Mouse (Mus musculus): ENCODE results near the gene Gm28729. TPM values are rescaled to one million over a fixed set of nuclear protein-coding genes. Genes with fewer than 3 reads are reported as not detected.

Gm28729 gene
- polyA plus RNA-seq (2014; fragmentation: Illumina TruSeq; extraction: RNeasy Lipid Tissue Mini Kit (QIAGEN cat#74804); ENCODE audit: low replicate concordance): not detected

GRCm38 (mm10) chr9:96524972-96525506 is at the start of gene Gm28729:
Gm28729 (minus strand) TSS chr9:96525264.

DNA sequence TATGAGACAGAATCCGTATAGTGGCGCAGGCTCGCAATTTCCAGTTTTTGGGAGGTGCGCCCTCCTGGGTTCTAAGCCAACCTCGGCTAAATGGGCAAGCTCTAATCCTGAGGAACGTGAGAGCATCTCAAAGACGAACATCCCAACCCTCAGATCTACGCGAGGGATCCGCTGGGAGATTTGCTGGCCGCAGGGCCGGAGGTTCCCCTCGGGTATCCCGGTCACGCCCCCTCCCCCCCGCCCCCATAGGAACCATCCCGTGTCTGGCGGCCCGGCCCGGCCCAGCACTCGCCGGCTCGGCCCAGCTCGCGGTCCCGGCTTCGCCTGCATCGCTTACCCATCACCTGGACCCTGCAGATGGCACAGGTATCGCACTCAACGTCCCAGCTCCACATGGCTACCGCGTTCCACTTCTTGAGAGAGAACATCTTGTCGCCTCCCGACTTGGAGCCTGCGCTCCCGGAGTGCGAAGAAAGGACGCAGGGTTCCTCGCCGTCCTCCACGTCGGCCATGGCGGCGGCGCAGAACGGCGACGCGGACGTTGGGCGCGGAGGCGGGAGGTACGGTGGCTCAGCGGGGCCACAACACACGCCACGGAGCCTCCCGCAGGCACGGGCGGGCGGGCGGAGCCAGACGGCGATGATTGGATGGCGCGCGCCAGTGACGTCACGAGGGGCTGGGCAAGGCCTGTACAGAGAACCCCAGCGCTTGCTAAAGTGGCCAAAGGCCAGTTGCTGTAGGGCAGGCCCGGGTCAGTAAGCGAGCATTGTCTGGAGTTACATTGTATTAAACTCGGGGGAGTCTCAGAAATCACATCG is 46.8 kb downstream of the Gm28729 start, which contains the start of gene Rnf7:
Rnf7 (minus strand) TSS at position 605 of the 818 bp plus-strand sequence.

Other genes with a start within 250 kb of the Gm28729 start
- 99.6 TPM for gene Atp1b3, start 160.8 kb downstream of the Gm28729 start, polyA plus RNA-seq (2014; fragmentation: Illumina TruSeq; extraction: RNeasy Lipid Tissue Mini Kit (QIAGEN cat#74804); ENCODE audit: low replicate concordance)
- 106 TPM for gene Rnf7, start 46.6 kb downstream of the Gm28729 start, polyA plus RNA-seq (2014; fragmentation: Illumina TruSeq; extraction: RNeasy Lipid Tissue Mini Kit (QIAGEN cat#74804); ENCODE audit: low replicate concordance)
- gene Rasa2, start 106.4 kb upstream of the Gm28729 start, polyA plus RNA-seq (2014; fragmentation: Illumina TruSeq; extraction: RNeasy Lipid Tissue Mini Kit (QIAGEN cat#74804); ENCODE audit: low replicate concordance): 43.9 TPM
- 18.2 TPM for gene Zbtb38, start 227.6 kb upstream of the Gm28729 start, polyA plus RNA-seq (2014; fragmentation: Illumina TruSeq; extraction: RNeasy Lipid Tissue Mini Kit (QIAGEN cat#74804); ENCODE audit: low replicate concordance)

Data from small intestine, adult 10 weeks (tissue).